In the genomic region with DNA sequence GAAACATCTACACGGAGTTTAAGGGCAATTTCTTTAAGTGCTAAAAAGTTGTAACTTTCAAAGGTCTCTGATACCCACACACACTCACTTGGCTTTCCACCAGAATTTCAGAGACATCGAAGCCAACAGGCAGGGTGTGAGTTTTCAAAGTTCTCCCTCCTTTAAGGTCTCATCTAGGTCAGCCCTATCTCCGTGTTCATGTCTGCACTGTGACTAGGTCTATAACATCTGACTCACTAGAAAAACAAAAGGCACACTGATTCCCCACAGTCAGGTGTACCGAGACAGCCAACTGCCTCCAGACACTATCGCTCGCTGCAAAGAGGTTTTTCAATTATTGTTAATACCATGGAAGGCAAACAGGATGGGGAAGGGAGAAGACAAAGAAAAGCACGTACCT, we compare ENCODE assay signal across 10 mouse cellular contexts. TPM values are rescaled to one million over a fixed set of nuclear protein-coding genes. Genes with fewer than 3 reads are reported as not detected.
A peak's percentile ranks its signal among the peaks of the same experiment; 100 is the strongest.
DNase-seq lines count a peak whose midpoint lies in the region; ATAC-seq and TF ChIP-seq lines count a peak whose summit lies in the region.
"Had no signal": no experiment of that assay in that cellular context is flagged by ENCODE, and none has a peak within 500 bp of the region (broad histone marks: within the 10 kb centered on the region; RNA-seq: fewer than 3 reads in every experiment).

No protein-coding gene starts in this region.

- no peak overlapping the region for H3K9ac ChIP-seq in hindbrain, postnatal 0 days (replicated peaks; ENCODE audit: low read length)
- H3K9ac ChIP-seq in midbrain, postnatal 0 days (replicated peaks; ENCODE audit: low read length, poor library complexity, severe bottlenecking): no peak overlapping the region

- DNase-seq in adrenal gland, adult 2 months: peak; percentile 50
- DNase-seq in adrenal gland, adult 18-20 months (ENCODE audit: low spot score in 2 of 2): no peak
- no peak for DNase-seq in layer of hippocampus, adult 2 months (ENCODE audit: low spot score in 2 of 2)
- no peak for DNase-seq in layer of hippocampus, postnatal 14 days (ENCODE audit: low spot score in 2 of 2)
- no peak for DNase-seq in hindbrain, postnatal 0 days (ENCODE audit: low spot score)
- no peak for DNase-seq in midbrain, postnatal 0 days (ENCODE audit: low spot score)
- DNase-seq in spleen, postnatal 4 days (ENCODE audit: low spot score in 2 of 2): no peak
- no peak for DNase-seq in retina, postnatal 1 day
- DNase-seq: lung, postnatal 14 days had no signal

- ATAC-seq in hindbrain, postnatal 0 days: no peak
- ATAC-seq in midbrain, postnatal 0 days (ENCODE audit: low FRiP score): no peak
- ATAC-seq: Patski had no signal

- no peaks in the 10 kb centered on the region for H3K9me3 ChIP-seq in hindbrain, postnatal 0 days (ENCODE audit: low read length)
- H3K9me3 ChIP-seq in midbrain, postnatal 0 days (ENCODE audit: low read length): no peaks in the 10 kb centered on the region

- H3K4me1 ChIP-seq in hindbrain, postnatal 0 days (ENCODE audit: insufficient read depth, low read length): peaks cover 36% of the 10 kb centered on the region
- H3K4me1 ChIP-seq in midbrain, postnatal 0 days (ENCODE audit: insufficient read depth, low read length): peaks cover 34% of the 10 kb centered on the region

- peak overlapping the region; percentile 99 for H3K27ac ChIP-seq in layer of hippocampus, adult 2 months
- H3K27ac ChIP-seq in hindbrain, postnatal 0 days: no peak overlapping the region
- H3K27ac ChIP-seq in midbrain, postnatal 0 days (ENCODE audit: low read depth, low read length): no peak overlapping the region

- WGBS in hindbrain, postnatal 0 days: 65% methylated on average over 7 of the region's 7 CpGs
- whole genome bisulfite sequencing in midbrain, postnatal 0 days: 75% methylated on average over 7 of the region's 7 CpGs

- no peak for TF ChIP-seq CTCF in layer of hippocampus, adult 2 months (conservative IDR thresholded peaks at IDR 0.05)
- no peak for TF ChIP-seq CTCF in hindbrain, postnatal 0 days (IDR thresholded peaks at IDR 0.05; ENCODE audit: low read depth)
- no peak for TF ChIP-seq CTCF in midbrain, postnatal 0 days (IDR thresholded peaks at IDR 0.05)

- H3K4me3 ChIP-seq in layer of hippocampus, adult 2 months: peak overlapping the region; percentile 94
- peak overlapping the region; percentile 84; the same call in 1 of the 2 replicates for H3K4me3 ChIP-seq in hindbrain, postnatal 0 days (ENCODE audit: low read length)
- peak overlapping the region; percentile 63; the same call in 1 of the 2 replicates for H3K4me3 ChIP-seq in midbrain, postnatal 0 days (ENCODE audit: low read depth, low read length)

- H3K36me3 ChIP-seq in hindbrain, postnatal 0 days (ENCODE audit: insufficient read depth, low read length): no peaks in the 10 kb centered on the region
- H3K36me3 ChIP-seq in midbrain, postnatal 0 days (ENCODE audit: insufficient read depth, low read length): no peaks in the 10 kb centered on the region

- H3K27me3 ChIP-seq in hindbrain, postnatal 0 days (ENCODE audit: insufficient read depth, low read length): no peaks in the 10 kb centered on the region; the same call in 1 of the 2 replicates
- no peaks in the 10 kb centered on the region for H3K27me3 ChIP-seq in midbrain, postnatal 0 days (ENCODE audit: insufficient read depth, low read length)
- H3K27me3 ChIP-seq: Patski had no signal

- H3K4me2 ChIP-seq in hindbrain, postnatal 0 days (ENCODE audit: low read depth, low read length): peak overlapping the region; percentile 90
- peak overlapping the region; percentile 95 for H3K4me2 ChIP-seq in midbrain, postnatal 0 days (ENCODE audit: low read depth, low read length, poor library complexity, severe bottlenecking)

RNA-seq across cellular contexts. Expression of a gene that starts 2.8 kb away (rescaled TPM):
- 10 to 100 TPM; 43.2 to 50.9 TPM for total RNA-seq in adrenal gland, adult 2 months (2021)
- polyA plus RNA-seq in adrenal gland, adult 2 months (2012; rRNA removed): 38.2 and 56.7 TPM in 2 replicates
- total RNA-seq in adrenal gland, adult 18-20 months (2021): 10 to 100 TPM; 32.3 to 51.9 TPM
- total RNA-seq in layer of hippocampus, adult 2 months (2021): 100 to 1,000 TPM; 104 to 109 TPM
- 10 to 100 TPM; 72.3 to 74.6 TPM for total RNA-seq in layer of hippocampus, postnatal 14 days (2021)
- 27.7 and 31.6 TPM in 2 replicates for total RNA-seq in hindbrain, postnatal 0 days (2014; rRNA removed)
- 4.0 and 4.3 TPM in 2 replicates for polyA plus RNA-seq in hindbrain, postnatal 0 days (2015; fragmentation: Nextera tagmentation; extraction: Ambion mirVana)
- 29.7 and 31.6 TPM in 2 replicates for total RNA-seq in midbrain, postnatal 0 days (2014; rRNA removed)
- 4.1 and 4.3 TPM in 2 replicates for polyA plus RNA-seq in midbrain, postnatal 0 days (2015; fragmentation: Nextera tagmentation; extraction: Ambion mirVana)
